Mouse (Mus musculus) cerebellum, adult 9-10 months (tissue): ENCODE results near the gene Acox3.
A peak's percentile ranks its signal among the peaks of the same experiment; 100 is the strongest.

Experiments
- DNase-seq: peaks from one replicate; pipeline ENCODE4 v3.0.0; 2022

Acox3 gene

DNA sequence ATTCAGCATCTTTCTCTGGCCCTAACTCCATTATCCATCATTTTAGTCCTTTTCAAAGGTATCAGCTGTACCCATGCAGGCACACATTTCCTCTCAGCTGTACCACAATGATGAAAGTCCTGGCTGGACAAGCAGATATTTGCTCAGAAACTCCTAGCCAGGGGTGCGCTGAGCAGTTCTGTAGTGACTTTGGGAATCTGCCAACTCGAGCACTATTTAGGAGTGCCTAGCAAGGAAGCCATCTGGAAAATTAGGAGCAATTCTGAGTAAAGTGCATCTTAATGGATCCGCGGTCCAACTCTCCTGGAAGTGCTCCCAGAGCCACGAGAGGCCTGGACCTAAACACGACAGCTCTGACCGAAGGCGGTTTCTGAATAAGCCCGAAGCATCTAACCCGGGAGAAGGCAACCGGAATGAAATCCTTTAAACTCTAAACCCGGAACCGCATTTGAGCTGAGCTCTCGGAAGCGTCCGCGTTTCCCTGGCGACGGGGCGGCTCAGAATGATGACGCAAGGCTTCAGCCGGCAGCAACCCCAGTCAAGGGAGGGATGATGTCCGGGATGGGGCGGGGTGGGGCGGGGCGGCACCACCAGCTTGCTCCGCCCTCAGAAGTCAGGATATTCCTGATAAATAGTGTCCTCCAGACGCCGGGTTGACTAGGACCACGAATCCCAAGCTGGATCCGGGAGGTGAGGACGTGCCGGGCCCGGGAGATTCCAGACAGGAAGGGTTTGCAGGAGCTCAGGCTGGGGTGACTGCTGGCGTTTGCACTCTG, at the start of gene Acox3:
Gene Acox3 (plus strand): TSS at position 596 of the 776 bp plus-strand sequence.
- DNase-seq, result peak; percentile 97

DNA sequence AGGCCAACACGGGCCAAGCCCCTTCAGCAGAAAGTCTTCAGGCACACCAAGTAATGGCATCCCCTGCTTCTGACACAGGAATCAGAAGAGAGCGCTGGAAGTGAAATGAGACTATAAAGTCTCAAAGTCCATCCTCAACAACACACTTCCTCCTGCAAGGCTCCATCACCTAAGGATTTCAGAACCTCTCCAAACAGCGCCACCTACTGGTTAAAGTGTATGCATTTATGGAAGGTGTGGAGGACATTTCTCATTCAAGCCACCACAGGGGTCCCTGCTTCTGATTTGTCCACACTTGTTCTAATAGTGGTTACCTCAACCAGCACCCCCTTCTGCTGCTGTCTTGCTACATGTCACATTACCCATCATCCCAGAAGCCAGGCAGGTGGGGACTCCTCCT, 46.6 kb upstream of the Acox3 start:
- no peak for DNase-seq

DNA sequence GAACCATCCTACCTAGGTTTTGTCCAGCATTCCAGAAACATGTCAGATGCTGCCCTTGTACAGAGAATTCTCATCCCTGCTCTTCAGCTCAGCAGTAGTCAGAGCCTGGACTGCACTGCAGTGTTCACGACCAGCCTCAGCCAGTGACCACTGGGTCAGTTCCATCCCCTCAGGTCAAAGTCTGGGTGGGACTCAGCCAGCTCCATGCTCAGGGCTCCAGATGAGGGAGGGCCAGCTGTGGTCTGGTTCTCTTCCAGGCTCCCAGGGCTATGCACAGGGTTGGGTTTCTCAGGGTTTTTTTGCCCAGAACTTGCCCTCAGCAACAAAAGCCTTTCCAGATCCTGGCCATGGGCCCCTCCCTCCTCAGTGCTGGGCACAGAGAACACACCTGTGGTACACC, 45.4 kb upstream of the Acox3 start:
- no peak for DNase-seq

DNA sequence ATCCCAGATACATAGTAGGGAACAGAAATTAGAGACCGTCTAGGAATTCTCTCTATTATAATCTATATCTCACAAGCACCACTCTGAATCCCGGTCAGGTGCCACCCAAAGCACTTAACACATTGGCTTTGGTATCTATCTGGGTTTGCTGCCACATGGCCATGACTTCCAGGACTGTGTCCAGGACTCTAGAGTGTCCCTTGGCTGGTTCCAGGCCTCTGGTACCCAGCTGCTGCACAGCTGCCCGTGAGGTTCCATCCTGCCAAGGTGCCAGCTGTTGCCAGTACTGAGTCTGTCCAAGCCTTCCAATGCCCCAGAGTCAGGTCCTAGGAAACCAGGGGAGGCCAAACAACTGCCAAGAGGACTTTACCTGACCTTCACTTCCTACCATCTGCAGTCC, 44.8 kb upstream of the Acox3 start:
- DNase-seq, result no peak

DNA sequence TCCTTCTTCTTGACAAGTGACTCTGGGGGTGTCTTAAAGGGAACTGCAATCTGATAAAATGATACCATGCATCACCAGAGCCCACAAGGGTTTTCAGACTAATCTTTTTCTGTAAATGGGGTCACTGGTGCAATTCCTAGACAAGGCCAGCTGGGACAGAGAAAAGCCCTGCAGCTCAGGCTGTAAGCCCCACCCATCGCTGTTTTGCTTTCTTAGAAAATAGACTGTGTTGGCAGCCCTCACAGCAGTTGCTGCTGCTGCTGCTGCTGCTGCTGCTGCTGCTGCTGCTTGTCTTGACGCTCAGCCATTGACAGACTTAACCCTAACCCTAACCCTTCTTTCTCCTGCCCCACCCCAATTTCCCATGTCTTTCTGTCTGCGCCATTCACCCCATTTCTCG, 43.3 kb upstream of the Acox3 start:
- no peak for DNase-seq

DNA sequence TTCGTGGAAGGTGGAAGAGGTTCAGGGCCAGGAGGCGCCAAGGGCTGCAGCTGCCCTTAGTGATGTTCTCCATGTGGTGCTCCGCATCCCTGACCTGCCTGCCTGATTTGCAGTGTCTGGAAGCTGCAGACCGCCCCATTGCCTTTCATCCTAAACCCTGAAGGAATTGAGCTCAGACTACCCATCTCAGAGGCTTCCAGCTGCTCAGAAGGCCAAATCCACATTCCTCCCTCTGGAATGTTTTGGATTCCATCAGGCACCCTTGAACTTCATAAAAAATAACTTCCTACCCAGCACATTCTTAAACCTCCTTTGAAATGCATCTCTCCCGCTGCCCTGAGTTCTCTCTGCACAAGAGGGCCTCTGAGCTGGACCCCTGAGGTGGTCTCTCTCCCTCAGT, 42.3 kb upstream of the Acox3 start:
- DNase-seq, result no peak

DNA sequence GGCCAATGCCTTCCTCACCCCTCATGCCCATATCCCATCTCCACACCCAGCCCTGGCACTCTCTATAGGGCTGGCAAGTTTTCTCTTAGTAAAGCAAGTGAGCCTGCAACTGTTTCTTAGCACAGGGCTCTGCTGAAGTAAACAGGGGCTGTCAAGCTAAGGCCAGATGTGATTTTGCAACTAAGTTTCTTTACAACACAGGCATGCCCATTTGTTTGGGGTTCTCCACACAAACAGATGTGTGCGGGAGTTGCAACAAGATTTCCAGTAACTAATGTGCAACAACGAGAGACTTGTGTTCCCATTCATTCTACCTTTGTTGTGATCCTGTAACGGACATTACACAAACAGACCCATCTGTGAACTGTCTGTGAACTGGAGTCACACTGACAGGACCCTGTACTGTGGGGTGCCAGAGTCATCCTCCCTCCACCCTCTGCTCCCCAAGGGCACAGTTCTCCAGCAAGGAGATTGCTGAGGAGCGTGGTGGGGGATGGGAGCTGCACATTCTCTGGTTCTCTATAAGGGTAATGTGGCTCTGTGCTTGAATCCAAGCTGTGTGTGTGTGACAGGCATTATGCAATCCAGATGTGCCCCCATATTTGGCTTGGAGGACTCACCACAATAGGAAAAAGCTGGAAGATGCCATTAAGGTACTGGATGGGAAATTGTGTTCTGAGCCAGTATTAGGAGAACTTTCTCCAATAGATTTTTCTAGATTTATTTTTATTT, 41.6 kb upstream of the Acox3 start:
- no peak for DNase-seq

DNA sequence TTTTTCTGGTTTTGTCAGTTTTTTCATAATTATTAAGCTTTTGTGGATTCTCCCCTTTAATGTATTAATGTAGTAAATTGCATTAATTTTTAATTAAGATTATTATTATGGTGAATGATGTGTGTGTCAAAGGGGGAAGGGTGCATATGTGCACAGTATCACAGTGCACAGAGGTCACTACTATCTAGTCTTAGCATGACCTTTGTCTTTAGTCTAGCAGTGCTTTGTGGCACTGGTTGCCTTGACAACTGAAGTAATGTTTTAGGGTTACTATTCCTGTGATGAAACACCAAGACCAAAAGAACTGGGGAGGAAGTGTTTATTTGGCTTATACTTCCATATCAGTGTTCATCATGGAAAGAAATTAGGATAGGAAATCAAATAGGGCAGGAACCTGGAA, 36.7 kb upstream of the Acox3 start:
- no peak for DNase-seq

DNA sequence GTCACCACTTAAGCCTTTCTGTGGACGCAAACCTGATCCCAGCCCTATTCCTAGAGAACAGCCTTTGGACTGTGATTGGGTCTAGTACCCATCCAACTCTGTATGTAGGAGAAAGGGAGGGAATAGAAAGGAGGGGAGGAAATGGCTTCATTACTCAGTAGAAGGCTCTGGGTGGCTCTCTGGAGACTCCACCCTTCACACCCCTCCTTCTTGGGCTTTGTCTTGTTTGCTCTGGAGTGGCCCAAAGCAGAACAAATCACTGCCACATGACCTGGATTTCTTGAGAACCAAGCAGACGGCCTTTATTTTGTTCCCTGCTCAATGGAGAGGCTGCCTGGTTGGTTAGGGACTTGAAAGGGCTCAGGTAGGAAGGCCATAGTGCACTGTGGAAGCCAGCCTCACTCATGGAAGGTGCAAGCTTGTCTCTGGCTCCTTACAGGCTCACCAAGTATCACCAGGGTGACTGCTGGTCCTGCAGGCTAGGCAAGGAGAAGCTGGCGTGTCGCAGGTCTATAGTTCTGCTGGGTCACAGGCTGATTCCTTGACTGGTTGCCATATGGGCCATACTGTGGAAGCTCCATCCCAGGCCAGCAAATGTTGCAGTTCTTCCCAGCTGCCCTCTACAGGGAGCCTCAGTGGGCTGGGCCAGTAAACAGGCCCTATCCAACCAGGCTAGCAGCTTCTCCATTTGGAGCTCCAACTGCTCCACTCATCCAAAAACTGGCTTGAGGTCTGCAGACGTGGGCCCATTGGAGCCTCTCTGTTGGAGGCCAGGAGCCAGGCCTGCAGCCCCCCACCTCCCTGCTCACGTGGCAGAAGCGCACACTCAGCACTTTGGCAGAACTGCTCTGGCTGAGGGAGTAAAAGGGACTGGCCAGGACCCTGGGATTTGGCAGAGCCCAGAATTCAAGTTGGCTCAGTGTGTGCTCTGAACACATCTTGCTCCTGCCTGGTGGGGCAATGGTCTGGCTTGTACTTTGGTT, 30.7 kb upstream of the Acox3 start:
- peak; percentile 78 for DNase-seq

DNA sequence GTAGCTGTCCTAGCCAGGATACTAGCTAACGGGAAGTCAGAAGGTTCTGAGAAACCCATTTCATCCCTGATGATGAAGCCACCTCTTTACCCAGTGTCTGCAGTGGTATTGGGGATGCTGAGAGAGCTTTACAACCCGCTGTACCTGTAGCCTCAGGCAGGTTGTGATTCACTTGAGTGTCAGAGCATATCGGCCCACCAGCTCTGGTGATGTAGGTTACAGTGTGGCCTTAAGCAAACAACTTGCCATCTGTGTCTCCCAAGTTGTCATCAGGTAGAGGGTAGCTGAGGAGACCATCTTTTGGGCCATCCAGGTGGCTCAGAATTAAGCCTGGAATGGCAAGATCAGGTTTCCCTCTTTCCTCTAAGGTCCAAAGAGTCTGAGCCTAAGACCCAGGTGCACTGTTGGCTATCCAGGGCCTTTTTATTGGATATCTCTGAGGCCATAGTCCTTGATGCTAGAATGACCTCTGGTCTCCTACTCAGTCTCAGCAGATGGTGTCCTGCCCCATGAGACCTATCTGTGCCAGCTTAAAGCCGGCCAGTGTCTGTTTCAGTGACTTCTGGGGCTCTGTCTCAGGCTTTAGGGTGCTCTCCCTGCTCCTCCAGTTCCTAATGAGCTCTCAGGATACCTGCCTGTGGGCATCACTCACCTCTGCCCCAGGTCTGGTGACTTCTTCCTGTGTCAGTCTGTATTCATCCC, 29.9 kb upstream of the Acox3 start:
- DNase-seq, result no peak

DNA sequence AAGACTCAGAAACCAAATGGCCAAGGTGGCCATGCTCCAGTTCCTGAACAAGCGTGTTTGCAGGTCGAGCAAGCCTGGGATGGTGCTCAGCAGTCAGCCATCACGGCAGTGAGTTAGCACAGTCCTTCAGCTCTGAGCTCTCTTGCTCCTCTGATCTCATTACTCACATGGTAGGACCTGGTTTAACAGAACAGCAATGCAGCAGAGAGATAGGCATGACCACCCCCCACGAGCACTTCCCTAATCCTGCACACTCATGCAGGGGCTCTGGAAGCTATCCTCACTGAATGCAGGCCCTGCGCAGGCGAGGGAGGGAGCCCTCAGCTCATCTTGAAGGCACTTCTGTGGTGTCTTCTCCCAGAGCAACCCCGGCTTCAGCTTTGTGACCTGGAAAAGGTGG, 26.4 kb upstream of the Acox3 start:
- no peak for DNase-seq

DNA sequence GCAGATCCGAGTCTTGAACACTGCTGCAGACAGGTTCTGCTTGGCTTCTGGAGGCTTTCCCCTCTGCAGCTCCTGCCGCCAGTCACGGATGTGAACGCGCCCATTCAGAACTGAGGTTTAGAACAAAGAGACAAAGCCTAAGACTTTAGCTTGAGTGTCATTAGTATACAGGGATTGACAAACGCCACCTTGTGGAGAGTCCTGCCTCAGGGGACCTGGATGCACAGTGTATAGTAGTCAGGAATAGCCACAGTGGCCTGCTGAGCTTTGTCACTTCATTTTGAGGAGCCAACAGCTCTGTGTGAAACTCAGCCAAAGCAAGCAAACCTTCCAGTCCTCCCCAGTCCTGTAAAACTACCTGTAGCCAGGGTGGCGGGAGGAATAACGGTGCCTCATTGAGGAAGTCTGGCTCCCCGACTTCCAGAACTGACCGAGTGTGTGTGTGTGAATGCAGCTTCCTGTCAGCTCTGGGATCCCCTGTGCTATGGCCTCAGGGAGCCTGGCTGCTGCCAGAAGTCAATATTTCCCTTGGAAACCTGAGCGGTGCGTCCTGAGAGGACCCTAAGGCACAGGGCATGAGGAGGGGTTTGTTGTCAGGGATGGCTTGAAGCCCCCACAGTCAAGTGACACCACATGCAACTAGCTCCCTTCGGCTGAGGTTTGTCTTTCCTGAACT, 24.8 kb upstream of the Acox3 start:
- no peak for DNase-seq

DNA sequence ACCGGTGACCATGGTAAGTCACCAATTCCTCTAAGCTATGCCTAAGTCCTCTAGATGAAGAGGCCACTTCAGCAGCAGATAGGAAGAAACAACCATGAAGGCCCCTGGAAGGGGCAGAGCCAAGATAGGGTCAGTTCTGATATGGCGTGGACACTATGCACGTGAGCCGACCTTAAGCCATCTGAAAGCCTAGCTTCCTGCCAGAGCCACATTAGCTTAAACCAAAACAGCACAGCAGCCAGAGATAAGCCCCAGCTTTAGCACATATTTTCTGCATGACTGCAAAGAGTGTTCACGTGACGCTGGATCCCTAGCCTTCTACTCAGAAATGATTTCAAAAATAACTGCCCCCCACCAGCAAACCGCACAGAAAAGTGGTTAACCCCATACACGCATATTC, 23.4 kb upstream of the Acox3 start:
- no peak for DNase-seq

DNA sequence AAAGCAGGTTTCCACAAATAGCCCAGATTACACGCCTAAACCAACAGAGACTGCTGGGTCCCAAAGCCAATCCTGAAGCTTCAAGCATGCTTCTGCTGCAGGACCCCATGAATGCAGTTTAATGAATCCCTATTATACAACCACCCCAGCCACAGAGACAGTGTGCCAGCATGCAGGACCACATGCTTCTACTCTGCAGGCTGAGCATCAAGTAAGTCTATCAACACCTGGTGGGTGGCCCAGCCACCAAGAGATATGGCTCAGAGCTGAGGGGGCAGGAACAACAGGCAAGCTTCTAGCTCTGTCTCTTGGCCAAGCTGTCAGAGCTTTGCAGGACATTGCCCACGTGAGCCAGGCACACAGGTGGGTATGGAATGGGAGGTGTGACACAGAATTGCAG, 20.2 kb upstream of the Acox3 start:
- no peak for DNase-seq

DNA sequence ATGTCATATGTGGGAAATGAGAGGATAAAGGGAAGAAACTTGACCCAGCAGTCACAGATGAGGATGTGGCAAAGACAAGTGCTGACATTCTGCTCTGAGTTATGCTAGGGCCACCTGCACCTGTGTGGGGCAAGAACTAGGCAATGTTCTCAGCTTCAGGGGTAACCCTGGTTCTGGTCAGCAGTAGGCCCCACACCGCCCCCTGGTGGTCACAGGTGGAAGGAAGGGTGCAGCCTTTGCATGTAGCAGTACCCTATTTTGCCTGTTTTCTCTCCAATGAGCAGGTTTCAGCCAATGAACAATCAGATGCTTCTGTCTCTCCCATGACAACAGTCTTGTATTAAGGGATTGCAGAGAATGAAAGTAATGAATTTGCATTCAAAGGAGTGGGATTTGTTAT, 19.4 kb upstream of the Acox3 start:
- DNase-seq, result peak; percentile 75

DNA sequence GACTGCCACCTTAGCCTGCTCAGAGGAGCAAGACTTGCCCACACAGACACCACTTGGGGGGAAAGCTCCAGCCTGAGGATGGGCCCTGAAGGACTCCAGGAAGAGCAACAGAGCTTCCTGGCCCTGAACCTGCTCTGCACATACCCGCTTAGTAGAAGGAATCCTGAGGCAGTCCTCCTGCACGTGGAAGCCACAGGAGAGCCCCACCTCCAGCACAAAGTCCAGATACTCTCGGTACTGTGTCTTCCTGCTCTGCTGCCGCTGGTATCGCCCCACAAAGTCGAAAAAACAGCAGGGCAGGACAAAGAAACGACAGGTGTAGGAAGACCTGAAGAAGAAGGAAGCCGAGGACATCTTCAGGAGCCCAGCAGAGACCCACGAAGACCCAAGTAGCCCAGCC, 17.6 kb upstream of the Acox3 start:
- no peak for DNase-seq

DNA sequence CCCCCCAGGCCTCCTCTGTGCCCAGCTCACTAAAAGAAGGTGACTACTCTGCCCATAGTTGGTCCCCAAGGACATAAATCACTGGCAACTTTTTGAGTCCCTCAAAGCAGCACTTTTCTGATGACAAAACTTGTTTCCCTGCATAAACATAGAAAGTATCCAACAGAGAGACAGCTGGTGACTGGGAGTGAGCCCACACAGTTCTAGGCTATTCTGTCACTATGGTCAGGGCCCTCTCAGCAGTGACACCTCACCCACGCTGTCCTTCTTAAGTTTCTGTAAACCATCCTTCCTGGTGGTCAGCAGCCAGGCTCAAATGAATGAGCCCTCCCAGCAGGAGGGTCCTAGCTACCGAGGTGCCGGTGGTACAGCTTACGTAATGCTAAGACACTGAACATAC, 16.2 kb upstream of the Acox3 start:
- DNase-seq, result no peak

DNA sequence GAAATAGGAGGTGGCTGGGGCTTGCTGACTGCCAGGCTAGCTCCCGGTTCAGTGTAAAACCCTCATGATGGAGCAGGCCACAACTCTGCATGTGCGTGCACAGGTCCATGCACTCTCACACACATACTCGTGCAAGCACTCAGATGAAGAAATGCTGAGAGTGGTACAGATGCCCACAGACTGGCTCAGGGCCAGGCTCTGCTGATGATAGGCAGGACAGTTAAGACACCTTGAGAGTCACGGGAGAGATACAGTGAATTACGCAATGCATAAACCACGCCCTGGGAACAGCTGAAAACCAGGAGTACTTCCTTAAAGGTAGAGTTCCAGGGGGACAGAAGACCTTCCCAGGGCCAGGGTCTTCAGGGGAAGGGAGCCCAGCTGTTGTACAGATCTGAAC, 11.3 kb upstream of the Acox3 start:
- DNase-seq, result no peak

DNA sequence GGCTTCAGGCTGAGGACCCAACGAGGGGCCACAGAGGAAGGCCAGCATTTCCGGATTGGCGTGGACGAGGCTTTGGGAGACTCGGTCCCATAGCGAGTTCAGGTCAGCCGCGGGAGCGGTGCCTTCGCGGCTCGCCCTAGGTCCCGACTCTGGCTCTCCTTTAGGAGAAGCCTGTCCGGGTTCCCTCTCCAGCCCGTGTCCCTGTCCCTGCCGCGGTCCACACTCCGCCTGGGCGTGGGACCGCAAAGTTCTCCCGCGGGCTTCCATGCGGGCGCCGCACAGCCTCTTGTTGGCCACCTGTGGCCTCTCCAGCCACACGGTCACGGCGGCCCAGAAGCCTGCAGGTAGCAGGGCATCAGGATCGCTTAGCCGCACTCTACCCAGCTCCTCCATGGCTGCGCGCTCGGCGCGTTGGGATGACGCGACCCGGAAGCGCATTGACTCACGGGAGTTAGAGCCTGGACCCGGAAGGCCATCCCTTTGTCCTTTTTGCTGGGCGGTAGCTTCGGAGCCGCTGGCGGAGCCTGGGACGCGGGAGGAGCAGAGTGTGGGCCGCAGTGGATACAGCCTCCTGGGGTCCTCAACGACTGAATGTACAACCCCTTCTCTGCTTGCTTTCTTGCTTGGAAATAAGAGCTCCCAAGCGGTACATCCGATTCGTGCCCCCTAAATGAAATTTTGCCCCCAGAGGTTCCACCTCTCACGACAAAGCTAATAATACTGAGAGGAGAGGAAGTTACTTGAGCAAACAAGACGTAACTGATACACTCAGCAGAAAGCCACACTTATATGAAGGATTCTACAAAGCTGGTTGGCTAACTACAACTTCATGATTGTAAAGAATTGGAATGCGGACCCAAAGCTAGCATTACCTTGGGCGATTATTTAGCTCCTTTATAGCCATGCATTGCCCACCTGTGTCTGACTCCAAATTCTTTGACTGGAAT, 7.9 kb upstream of the Acox3 start, which contains the start of gene Trmt44:
Gene Trmt44 (minus strand): TSS at position 418 of the 947 bp plus-strand sequence.
- DNase-seq, result peak; percentile 88

DNA sequence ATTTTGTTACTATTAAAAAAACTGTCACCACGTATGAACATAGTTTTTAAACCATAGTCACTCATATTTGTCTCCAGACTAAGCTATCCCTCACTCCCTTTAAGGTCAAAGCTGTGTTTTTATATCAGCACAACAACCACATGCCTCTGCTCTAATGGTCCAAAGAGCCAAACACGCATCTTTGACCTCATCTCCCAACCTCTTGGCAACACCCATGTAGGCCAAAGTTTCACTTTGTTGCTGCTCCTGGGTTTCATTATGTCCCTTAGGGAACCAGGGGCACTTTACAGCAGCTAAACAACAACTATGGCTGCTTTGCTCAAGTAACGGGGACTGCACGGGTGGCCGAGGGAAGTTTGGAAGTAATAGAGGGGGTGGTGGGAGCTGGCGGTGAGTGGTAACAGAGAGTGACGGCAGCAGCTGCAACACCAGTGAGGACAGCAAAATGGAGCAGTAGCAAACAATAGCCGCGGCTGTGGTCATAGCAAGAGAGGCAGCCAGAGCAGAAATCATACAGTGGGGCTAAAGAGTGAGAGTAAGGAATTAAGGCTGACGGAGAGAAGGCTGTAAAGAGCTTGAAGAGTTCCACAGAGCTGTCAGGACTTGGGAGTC, 6.3 kb upstream of the Acox3 start:
- no peak for DNase-seq
